Mouse (Mus musculus): ENCODE measurements around the gene Zp1. TPM values are rescaled to one million over a fixed set of nuclear protein-coding genes. Genes with fewer than 3 reads are reported as not detected.

Gene Zp1
- polyA plus RNA-seq, 1 experiment from 2014 or later: not detected

- no peak overlapping the region for H3K27ac ChIP-seq (replicated peaks; ENCODE audit: low read depth, low read length)
- H3K4me1 ChIP-seq (ENCODE audit: control insufficient read depth, insufficient read depth, low read length): no peaks in the 10 kb centered on the region
- H3K9me3 ChIP-seq (ENCODE audit: control insufficient read depth, low read length): no peaks in the 10 kb centered on the region
- no peaks in the 10 kb centered on the region for H3K27me3 ChIP-seq (ENCODE audit: control insufficient read depth, insufficient read depth, low read length)
- ATAC-seq (ENCODE audit: insufficient number of reproducible peaks, low FRiP score, low TSS enrichment, low read depth) (no peak), DNase-seq (ENCODE audit: low spot score) (no peak)
- no peak overlapping the region for H3K4me2 ChIP-seq (ENCODE audit: low read depth, severe bottlenecking)
- WGBS: 71% methylated on average over 2 of the region's 2 CpGs
- H3K4me3 ChIP-seq (ENCODE audit: low read depth, low read length): no peak overlapping the region
- H3K36me3 ChIP-seq (ENCODE audit: control insufficient read depth, insufficient read depth, low read length): no peaks in the 10 kb centered on the region
- no peak overlapping the region for H3K9ac ChIP-seq (ENCODE audit: low read length)
Measured at GRCm38 (mm10) chr19:10914870-10915269, 5.6 kb downstream of the Zp1 start.

DNA sequence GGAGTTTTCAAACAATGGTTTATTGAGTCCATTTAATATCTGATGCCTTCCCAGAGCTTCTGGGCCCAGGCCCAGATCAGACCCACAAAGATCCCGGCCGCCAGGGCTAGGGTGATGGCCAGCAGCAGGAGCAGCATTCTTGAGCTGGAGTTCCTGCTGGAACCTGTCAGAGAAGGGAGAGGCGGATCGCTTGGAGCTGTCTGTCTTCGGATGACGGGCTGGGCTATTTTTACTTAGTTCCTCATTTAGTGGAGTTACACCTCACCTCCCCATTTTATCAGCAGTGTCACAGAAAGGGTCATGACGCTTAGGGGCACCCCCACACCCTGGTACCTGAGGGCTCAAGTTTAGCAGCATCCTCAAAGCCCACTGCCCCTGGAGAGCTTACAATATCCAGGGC, 6.1 kb downstream of the Zp1 start:
- no peak for ATAC-seq (ENCODE audit: insufficient number of reproducible peaks, low FRiP score, low TSS enrichment, low read depth)
- H3K4me1 ChIP-seq (ENCODE audit: control insufficient read depth, insufficient read depth, low read length): no peaks in the 10 kb centered on the region
- 79% methylated on average over 7 of the region's 7 CpGs for WGBS
- H3K36me3 ChIP-seq (ENCODE audit: control insufficient read depth, insufficient read depth, low read length): no peaks in the 10 kb centered on the region
- H3K9ac ChIP-seq (ENCODE audit: low read length): no peak overlapping the region
- no peak for DNase-seq (ENCODE audit: low spot score)
- no peak overlapping the region for H3K27ac ChIP-seq (replicated peaks; ENCODE audit: low read depth, low read length)
- no peak overlapping the region for H3K4me3 ChIP-seq (ENCODE audit: low read depth, low read length)
- H3K9me3 ChIP-seq (ENCODE audit: control insufficient read depth, low read length): no peaks in the 10 kb centered on the region
- no peaks in the 10 kb centered on the region for H3K27me3 ChIP-seq (ENCODE audit: control insufficient read depth, insufficient read depth, low read length)
- H3K4me2 ChIP-seq (ENCODE audit: low read depth, severe bottlenecking): no peak overlapping the region

GRCm38 (mm10) chr19:10909087-10909721, 11.2 kb downstream of the Zp1 start:
- H3K27me3 ChIP-seq (ENCODE audit: control insufficient read depth, insufficient read depth, low read length): no peaks in the 10 kb centered on the region
- H3K9me3 ChIP-seq (ENCODE audit: control insufficient read depth, low read length): no peaks in the 10 kb centered on the region
- H3K9ac ChIP-seq (ENCODE audit: low read length): no peak overlapping the region
- no peak overlapping the region for H3K27ac ChIP-seq (replicated peaks; ENCODE audit: low read depth, low read length)
- WGBS: 85% methylated on average over 6 of the region's 6 CpGs
- H3K4me3 ChIP-seq (ENCODE audit: low read depth, low read length): no peak overlapping the region
- DNase-seq (ENCODE audit: low spot score) (no peak), ATAC-seq (ENCODE audit: insufficient number of reproducible peaks, low FRiP score, low TSS enrichment, low read depth) (no peak)
- H3K4me2 ChIP-seq (ENCODE audit: low read depth, severe bottlenecking): no peak overlapping the region
- H3K4me1 ChIP-seq (ENCODE audit: control insufficient read depth, insufficient read depth, low read length): no peaks in the 10 kb centered on the region
- H3K36me3 ChIP-seq (ENCODE audit: control insufficient read depth, insufficient read depth, low read length): peaks cover 9% of the 10 kb centered on the region; the same call in 1 of the 2 replicates

- no peak for ATAC-seq (ENCODE audit: insufficient number of reproducible peaks, low FRiP score, low TSS enrichment, low read depth)
Measured at GRCm38 (mm10) chr19:10907891-10908290, 12.5 kb downstream of the Zp1 start.

GRCm38 (mm10) chr19:10905728-10906000, 14.8 kb downstream of the Zp1 start:
- H3K4me2 ChIP-seq (ENCODE audit: low read depth, severe bottlenecking): no peak overlapping the region
- H3K4me3 ChIP-seq (ENCODE audit: low read depth, low read length): no peak overlapping the region
- H3K4me1 ChIP-seq (ENCODE audit: control insufficient read depth, insufficient read depth, low read length): no peaks in the 10 kb centered on the region
- no peak overlapping the region for H3K27ac ChIP-seq (replicated peaks; ENCODE audit: low read depth, low read length)
- H3K9ac ChIP-seq (ENCODE audit: low read length): no peak overlapping the region
- no peaks in the 10 kb centered on the region for H3K27me3 ChIP-seq (ENCODE audit: control insufficient read depth, insufficient read depth, low read length)
- ATAC-seq (ENCODE audit: insufficient number of reproducible peaks, low FRiP score, low TSS enrichment, low read depth): no peak
- peaks cover 28% of the 10 kb centered on the region for H3K36me3 ChIP-seq (ENCODE audit: control insufficient read depth, insufficient read depth, low read length)
- WGBS: 92% methylated on average over 5 of the region's 5 CpGs
- no peaks in the 10 kb centered on the region for H3K9me3 ChIP-seq (ENCODE audit: control insufficient read depth, low read length)
- no peak for DNase-seq (ENCODE audit: low spot score)

More at GRCm38 (mm10) chr19:10907891-10908290, 12.5 kb downstream of the Zp1 start:
- no peaks in the 10 kb centered on the region for H3K4me1 ChIP-seq (ENCODE audit: control insufficient read depth, insufficient read depth, low read length)
- no peak overlapping the region for H3K9ac ChIP-seq (ENCODE audit: low read length)
- peak; percentile 64 for DNase-seq (ENCODE audit: low spot score)
- H3K36me3 ChIP-seq (ENCODE audit: control insufficient read depth, insufficient read depth, low read length): peaks cover 18% of the 10 kb centered on the region
- no peak overlapping the region for H3K4me3 ChIP-seq (ENCODE audit: low read depth, low read length)
- no peak overlapping the region for H3K27ac ChIP-seq (replicated peaks; ENCODE audit: low read depth, low read length)
- H3K4me2 ChIP-seq (ENCODE audit: low read depth, severe bottlenecking): no peak overlapping the region
- no peaks in the 10 kb centered on the region for H3K27me3 ChIP-seq (ENCODE audit: control insufficient read depth, insufficient read depth, low read length)
- 56% methylated on average over 3 of the region's 3 CpGs for WGBS
- H3K9me3 ChIP-seq (ENCODE audit: control insufficient read depth, low read length): no peaks in the 10 kb centered on the region

GRCm38 (mm10) chr19:10904927-10905727, 15.3 kb downstream of the Zp1 start:
- H3K4me2 ChIP-seq (ENCODE audit: low read depth, severe bottlenecking): no peak overlapping the region
- 0 out of 2 replicates have a peak, but pooled peaks have one; percentile 52 for ATAC-seq (ENCODE audit: insufficient number of reproducible peaks, low FRiP score, low TSS enrichment, low read depth)
- DNase-seq (ENCODE audit: low spot score): peak; percentile 28
- no peak overlapping the region for H3K9ac ChIP-seq (ENCODE audit: low read length)
- peaks cover 33% of the 10 kb centered on the region for H3K36me3 ChIP-seq (ENCODE audit: control insufficient read depth, insufficient read depth, low read length)
- H3K27ac ChIP-seq (replicated peaks; ENCODE audit: low read depth, low read length): no peak overlapping the region
- H3K27me3 ChIP-seq (ENCODE audit: control insufficient read depth, insufficient read depth, low read length): no peaks in the 10 kb centered on the region
- H3K9me3 ChIP-seq (ENCODE audit: control insufficient read depth, low read length): no peaks in the 10 kb centered on the region
- no peaks in the 10 kb centered on the region for H3K4me1 ChIP-seq (ENCODE audit: control insufficient read depth, insufficient read depth, low read length)
- 55% methylated on average over 7 of the region's 7 CpGs for WGBS
- H3K4me3 ChIP-seq (ENCODE audit: low read depth, low read length): no peak overlapping the region

GRCm38 (mm10) chr19:10904512-10904911, 15.9 kb downstream of the Zp1 start:
- no peaks in the 10 kb centered on the region for H3K27me3 ChIP-seq (ENCODE audit: control insufficient read depth, insufficient read depth, low read length)
- H3K4me2 ChIP-seq (ENCODE audit: low read depth, severe bottlenecking): no peak overlapping the region
- ATAC-seq (ENCODE audit: insufficient number of reproducible peaks, low FRiP score, low TSS enrichment, low read depth): no peak
- H3K9me3 ChIP-seq (ENCODE audit: control insufficient read depth, low read length): no peaks in the 10 kb centered on the region
- no peak overlapping the region for H3K27ac ChIP-seq (replicated peaks; ENCODE audit: low read depth, low read length)
- peaks cover 38% of the 10 kb centered on the region for H3K36me3 ChIP-seq (ENCODE audit: control insufficient read depth, insufficient read depth, low read length)
- no peak for DNase-seq (ENCODE audit: low spot score)
- H3K4me1 ChIP-seq (ENCODE audit: control insufficient read depth, insufficient read depth, low read length): no peaks in the 10 kb centered on the region
- no peak overlapping the region for H3K4me3 ChIP-seq (ENCODE audit: low read depth, low read length)
- H3K9ac ChIP-seq (ENCODE audit: low read length): no peak overlapping the region
- 92% methylated on average over 5 of the region's 5 CpGs for WGBS

DNA sequence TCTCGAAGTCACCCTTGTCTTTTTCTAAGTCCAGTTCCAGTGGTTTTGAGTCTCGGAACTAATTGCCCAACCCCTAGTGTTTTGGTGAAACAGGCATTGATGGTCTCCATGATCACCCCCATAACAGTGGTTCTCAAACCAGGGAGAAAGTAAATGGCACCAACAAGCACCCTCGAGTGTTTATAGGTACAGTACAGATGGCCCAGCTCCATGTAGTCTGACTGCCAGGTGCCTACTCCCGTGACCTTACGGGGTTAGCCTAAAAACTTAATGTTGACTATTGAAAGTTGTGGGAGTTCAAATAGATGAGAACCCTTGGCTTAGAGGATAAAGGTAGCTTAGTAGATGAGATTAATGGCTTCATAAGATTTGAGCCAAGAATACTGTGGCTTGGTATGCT, 19.4 kb downstream of the Zp1 start:
- H3K9me3 ChIP-seq (ENCODE audit: control insufficient read depth, low read length): no peaks in the 10 kb centered on the region
- H3K27me3 ChIP-seq (ENCODE audit: control insufficient read depth, insufficient read depth, low read length): no peaks in the 10 kb centered on the region
- H3K4me3 ChIP-seq (ENCODE audit: low read depth, low read length): no peak overlapping the region
- H3K4me1 ChIP-seq (ENCODE audit: control insufficient read depth, insufficient read depth, low read length): 0 out of 2 replicates have a peak, but pooled peaks cover 6% of the 10 kb centered on the region
- peaks cover 41% of the 10 kb centered on the region for H3K36me3 ChIP-seq (ENCODE audit: control insufficient read depth, insufficient read depth, low read length)
- WGBS: 94% methylated on average over 5 of the region's 5 CpGs
- H3K27ac ChIP-seq (replicated peaks; ENCODE audit: low read depth, low read length): no peak overlapping the region
- no peak overlapping the region for H3K4me2 ChIP-seq (ENCODE audit: low read depth, severe bottlenecking)
- no peak overlapping the region for H3K9ac ChIP-seq (ENCODE audit: low read length)
- no peak for DNase-seq (ENCODE audit: low spot score)
- ATAC-seq (ENCODE audit: insufficient number of reproducible peaks, low FRiP score, low TSS enrichment, low read depth): no peak
